ENCODE assay signal across 10 mouse cellular contexts in the genomic region with DNA sequence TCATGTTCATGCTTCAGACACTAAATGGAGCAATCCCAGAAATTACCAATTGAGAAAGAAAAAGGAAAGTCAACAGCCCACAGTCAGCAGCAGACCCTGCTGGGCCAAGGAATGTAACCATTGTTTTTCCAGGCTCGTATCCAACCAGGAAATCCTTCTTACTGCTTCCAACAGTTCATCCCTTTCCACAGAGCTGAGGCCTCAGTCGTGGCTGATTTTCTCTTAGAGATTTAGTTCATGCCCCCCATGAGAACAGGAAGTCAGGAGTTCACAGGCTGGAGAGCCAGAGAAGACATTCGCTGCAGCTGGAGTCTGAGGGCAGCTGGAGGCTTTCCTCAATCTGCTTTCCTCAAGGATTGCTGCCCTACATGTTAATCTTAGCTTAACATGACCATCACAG. TPM values are rescaled to one million over a fixed set of nuclear protein-coding genes. Genes with fewer than 3 reads are reported as not detected.
DNase-seq lines count a peak whose midpoint lies in the region; ATAC-seq and TF ChIP-seq lines count a peak whose summit lies in the region.
"Had no signal": no experiment of that assay in that cellular context is flagged by ENCODE, and none has a peak within 500 bp of the region (broad histone marks: within the 10 kb centered on the region; RNA-seq: fewer than 3 reads in every experiment).

No protein-coding gene starts in this region.

- H3K4me1 ChIP-seq in hindbrain, postnatal 0 days (ENCODE audit: insufficient read depth, low read length) = no peaks in the 10 kb centered on the region
- no peaks in the 10 kb centered on the region for H3K4me1 ChIP-seq in hindbrain, embryonic 11.5 days (replicated peaks; ENCODE audit: control insufficient read depth, insufficient read depth, low read length)
- H3K4me1 ChIP-seq in embryonic facial prominence, embryonic 15.5 days = peaks cover 22% of the 10 kb centered on the region
- H3K4me1 ChIP-seq in intestine, embryonic 15.5 days (replicated peaks) = peaks cover 9% of the 10 kb centered on the region; the same call in 1 of the 2 replicates

- H3K4me3 ChIP-seq in hindbrain, postnatal 0 days (ENCODE audit: low read length) = no peak overlapping the region
- H3K4me3 ChIP-seq in hindbrain, embryonic 11.5 days (ENCODE audit: low read depth, low read length) = no peak overlapping the region
- H3K4me3 ChIP-seq in embryonic facial prominence, embryonic 15.5 days (replicated peaks) = no peak overlapping the region
- H3K4me3 ChIP-seq in intestine, embryonic 15.5 days (replicated peaks) = no peak overlapping the region

- H3K9ac ChIP-seq in hindbrain, postnatal 0 days (replicated peaks; ENCODE audit: low read length) = no peak overlapping the region
- no peak overlapping the region for H3K9ac ChIP-seq in hindbrain, embryonic 11.5 days (ENCODE audit: low read depth, low read length)
- H3K9ac ChIP-seq in embryonic facial prominence, embryonic 15.5 days = no peak overlapping the region
- no peak overlapping the region for H3K9ac ChIP-seq in intestine, embryonic 15.5 days

- 0 out of 2 replicates have a peak overlapping the region, but pooled peaks have one; percentile 15 for H3K27ac ChIP-seq in hindbrain, postnatal 0 days
- H3K27ac ChIP-seq in hindbrain, embryonic 11.5 days (ENCODE audit: low read depth, low read length) = no peak overlapping the region
- peak overlapping the region; percentile 55 for H3K27ac ChIP-seq in embryonic facial prominence, embryonic 15.5 days (replicated peaks)
- H3K27ac ChIP-seq in intestine, embryonic 15.5 days = peak overlapping the region; percentile 71

- no peaks in the 10 kb centered on the region for H3K36me3 ChIP-seq in hindbrain, postnatal 0 days (ENCODE audit: insufficient read depth, low read length)
- H3K36me3 ChIP-seq in hindbrain, embryonic 11.5 days (ENCODE audit: control insufficient read depth, insufficient read depth, low read length) = no peaks in the 10 kb centered on the region
- no peaks in the 10 kb centered on the region for H3K36me3 ChIP-seq in embryonic facial prominence, embryonic 15.5 days
- no peaks in the 10 kb centered on the region for H3K36me3 ChIP-seq in intestine, embryonic 15.5 days

- H3K9me3 ChIP-seq in hindbrain, postnatal 0 days (ENCODE audit: low read length) = no peaks in the 10 kb centered on the region
- H3K9me3 ChIP-seq in hindbrain, embryonic 11.5 days (ENCODE audit: control insufficient read depth, low read length) = no peaks in the 10 kb centered on the region
- no peaks in the 10 kb centered on the region for H3K9me3 ChIP-seq in embryonic facial prominence, embryonic 15.5 days (replicated peaks)
- no peaks in the 10 kb centered on the region for H3K9me3 ChIP-seq in intestine, embryonic 15.5 days

- H3K4me2 ChIP-seq in hindbrain, postnatal 0 days (ENCODE audit: low read depth, low read length) = no peak overlapping the region
- H3K4me2 ChIP-seq in hindbrain, embryonic 11.5 days (replicated peaks; ENCODE audit: low read depth, low read length) = no peak overlapping the region
- H3K4me2 ChIP-seq in embryonic facial prominence, embryonic 15.5 days (replicated peaks) = no peak overlapping the region
- H3K4me2 ChIP-seq in intestine, embryonic 15.5 days (replicated peaks) = no peak overlapping the region

- DNase-seq in hindbrain, postnatal 0 days (ENCODE audit: low spot score) = peak; percentile 44
- no peak for DNase-seq in hindbrain, embryonic 11.5 days (ENCODE audit: low spot score)
- peak; percentile 85 for DNase-seq in lung, postnatal 10 days
- no peak for DNase-seq in cerebellum, postnatal 4 days (ENCODE audit: low spot score in 2 of 2)
- no peak for DNase-seq in layer of hippocampus, adult 9-11 months

- WGBS in hindbrain, postnatal 0 days = 28% methylated on average over 3 of the region's 3 CpGs
- WGBS in hindbrain, embryonic 11.5 days = 45% methylated on average over 3 of the region's 3 CpGs
- 23% methylated on average over 3 of the region's 3 CpGs for WGBS in embryonic facial prominence, embryonic 15.5 days
- 22% methylated on average over 3 of the region's 3 CpGs for WGBS in intestine, embryonic 15.5 days

- ATAC-seq in hindbrain, postnatal 0 days = no peak
- ATAC-seq in hindbrain, embryonic 11.5 days (ENCODE audit: low FRiP score) = no peak
- peak; percentile 47; the same call in 1 of the 2 replicates for ATAC-seq in embryonic facial prominence, embryonic 15.5 days (ENCODE audit: insufficient number of reproducible peaks, low FRiP score, low TSS enrichment, low read depth)
- peak; percentile 47; the same call in 1 of the 2 replicates for ATAC-seq in intestine, embryonic 15.5 days
- no peak for ATAC-seq in megakaryocyte progenitor cell, adult 5-6 weeks (replicated peaks; ENCODE audit: poor library complexity)

- H3K27me3 ChIP-seq in hindbrain, postnatal 0 days (ENCODE audit: insufficient read depth, low read length) = no peaks in the 10 kb centered on the region
- no peaks in the 10 kb centered on the region for H3K27me3 ChIP-seq in hindbrain, embryonic 11.5 days (ENCODE audit: control insufficient read depth, insufficient read depth, low read length)
- H3K27me3 ChIP-seq in embryonic facial prominence, embryonic 15.5 days = no peaks in the 10 kb centered on the region
- no peaks in the 10 kb centered on the region for H3K27me3 ChIP-seq in intestine, embryonic 15.5 days (replicated peaks)

- TF ChIP-seq CTCF in hindbrain, postnatal 0 days (IDR thresholded peaks at IDR 0.05; ENCODE audit: low read depth) = no peak

RNA-seq across cellular contexts. Expression of gene Ifnar2, which starts 9.1 kb away (rescaled TPM):
- total RNA-seq in hindbrain, postnatal 0 days (2014; rRNA removed) = 18.3 and 20.9 TPM in 2 replicates
- polyA plus RNA-seq in hindbrain, postnatal 0 days (2015; fragmentation: Nextera tagmentation; extraction: Ambion mirVana) = 49.9 and 51.7 TPM in 2 replicates
- polyA plus RNA-seq in hindbrain, embryonic 11.5 days (2014; fragmentation: Nextera tagmentation; extraction: Ambion mirVana) = 33.4 and 35.4 TPM in 2 replicates
- 60.4 and 61.7 TPM in 2 replicates for polyA plus RNA-seq in embryonic facial prominence, embryonic 15.5 days (2015; fragmentation: Nextera tagmentation; extraction: Ambion mirVana)
- polyA plus RNA-seq in intestine, embryonic 15.5 days (2015; fragmentation: Nextera tagmentation; extraction: Ambion mirVana) = 43.9 and 44.5 TPM in 2 replicates
- 146 and 154 TPM in 2 replicates for total RNA-seq in megakaryocyte progenitor cell, adult 5-6 weeks (2015)
- total RNA-seq in megakaryocyte progenitor cell, adult 5-6 weeks (2017) = 113 and 122 TPM in 2 replicates

RNA-seq across cellular contexts. Expression of gene Gm21970, which starts 28.0 kb away (rescaled TPM):
- total RNA-seq in hindbrain, postnatal 0 days (2014; rRNA removed) = not detected in 2 replicates
- not detected in 2 replicates for polyA plus RNA-seq in hindbrain, postnatal 0 days (2015; fragmentation: Nextera tagmentation; extraction: Ambion mirVana)
- not detected in 2 replicates for polyA plus RNA-seq in hindbrain, embryonic 11.5 days (2014; fragmentation: Nextera tagmentation; extraction: Ambion mirVana)
- polyA plus RNA-seq in embryonic facial prominence, embryonic 15.5 days (2015; fragmentation: Nextera tagmentation; extraction: Ambion mirVana) = not detected in 2 replicates
- polyA plus RNA-seq in intestine, embryonic 15.5 days (2015; fragmentation: Nextera tagmentation; extraction: Ambion mirVana) = not detected in 2 replicates
- not detected in 2 replicates for total RNA-seq in megakaryocyte progenitor cell, adult 5-6 weeks (2015)
- total RNA-seq in megakaryocyte progenitor cell, adult 5-6 weeks (2017) = not detected in 2 replicates
- total RNA-seq: neutrophil, adult 5-6 weeks had no signal
- polyA plus RNA-seq: large intestine, adult 2 months had no signal

RNA-seq across cellular contexts. Expression of gene Il10rb, which starts 42.5 kb away (rescaled TPM):
- 4.2 and 7.1 TPM in 2 replicates for total RNA-seq in hindbrain, postnatal 0 days (2014; rRNA removed)
- 14.6 and 14.8 TPM in 2 replicates for polyA plus RNA-seq in hindbrain, postnatal 0 days (2015; fragmentation: Nextera tagmentation; extraction: Ambion mirVana)
- polyA plus RNA-seq in hindbrain, embryonic 11.5 days (2014; fragmentation: Nextera tagmentation; extraction: Ambion mirVana) = 8.6 and 9.0 TPM in 2 replicates
- 33.3 and 37.0 TPM in 2 replicates for polyA plus RNA-seq in embryonic facial prominence, embryonic 15.5 days (2015; fragmentation: Nextera tagmentation; extraction: Ambion mirVana)
- 64.8 and 74.4 TPM in 2 replicates for polyA plus RNA-seq in intestine, embryonic 15.5 days (2015; fragmentation: Nextera tagmentation; extraction: Ambion mirVana)
- 42.7 and 46.2 TPM in 2 replicates for total RNA-seq in megakaryocyte progenitor cell, adult 5-6 weeks (2015)
- 36.6 and 39.2 TPM in 2 replicates for total RNA-seq in megakaryocyte progenitor cell, adult 5-6 weeks (2017)

Comparison
In these comparisons a context has a peak if more than half of its experiments do, and no peak if none do; other contexts are left out.
1. DNase-seq: peak in hindbrain, postnatal 0 days (single experiment) and lung, postnatal 10 days (single experiment); none in hindbrain, embryonic 11.5 days (single experiment), cerebellum, postnatal 4 days (0 of 2) and layer of hippocampus, adult 9-11 months (single experiment).
2. ATAC-seq: peak in embryonic facial prominence, embryonic 15.5 days (single experiment) and intestine, embryonic 15.5 days (single experiment); none in hindbrain, postnatal 0 days (single experiment), hindbrain, embryonic 11.5 days (single experiment) and megakaryocyte progenitor cell, adult 5-6 weeks (single experiment).